Mouse (Mus musculus): Measurements from ENCODE around the gene Gm16181.
A peak's percentile ranks its signal among the peaks of the same experiment; 100 is the strongest.

Gene Gm16181

DNA sequence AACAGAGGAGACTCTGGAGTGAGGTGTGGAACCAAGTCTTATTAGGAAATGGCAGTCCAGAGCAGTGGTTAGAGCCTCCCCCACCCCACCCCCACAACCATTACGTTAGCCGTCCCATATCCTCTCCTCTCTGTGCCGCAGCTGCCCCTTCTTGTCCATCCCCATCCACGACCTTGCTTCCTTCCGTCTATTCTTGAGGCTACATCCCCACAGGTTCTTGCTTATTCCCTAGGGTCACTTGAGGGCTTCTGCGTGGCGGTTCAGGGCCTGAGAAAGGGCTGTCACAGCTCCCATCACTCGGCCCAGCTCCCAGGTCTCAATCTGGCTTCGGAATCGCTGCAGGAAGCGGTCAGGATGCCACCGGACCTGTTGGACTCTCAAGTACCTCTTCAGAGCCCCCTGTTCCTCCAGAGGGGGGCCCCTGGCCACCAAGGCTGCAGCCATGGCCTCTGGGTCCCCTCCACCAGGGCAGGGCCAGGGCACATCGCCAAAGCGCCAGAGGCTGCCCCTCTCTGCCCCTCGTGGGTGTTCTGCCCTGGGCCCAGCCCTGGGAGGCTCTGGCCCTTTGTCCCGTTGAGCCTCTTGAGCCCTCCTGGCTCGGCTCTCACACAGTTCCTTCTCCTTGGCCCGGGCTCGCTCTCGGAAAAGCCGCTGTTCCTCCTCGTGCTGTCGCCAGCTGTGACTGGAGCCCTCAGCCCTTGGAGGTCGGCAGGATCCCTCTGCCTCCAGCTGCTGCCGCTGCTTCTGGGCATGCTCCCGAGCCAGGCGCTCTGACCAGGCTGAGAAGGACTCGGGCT lies at the start of gene Gm16181:
Gene Gm16181 (plus strand): TSS at position 679 of the 797 bp plus-strand sequence.
- DNase-seq (ENCODE audit: low read depth) = no peak

DNA sequence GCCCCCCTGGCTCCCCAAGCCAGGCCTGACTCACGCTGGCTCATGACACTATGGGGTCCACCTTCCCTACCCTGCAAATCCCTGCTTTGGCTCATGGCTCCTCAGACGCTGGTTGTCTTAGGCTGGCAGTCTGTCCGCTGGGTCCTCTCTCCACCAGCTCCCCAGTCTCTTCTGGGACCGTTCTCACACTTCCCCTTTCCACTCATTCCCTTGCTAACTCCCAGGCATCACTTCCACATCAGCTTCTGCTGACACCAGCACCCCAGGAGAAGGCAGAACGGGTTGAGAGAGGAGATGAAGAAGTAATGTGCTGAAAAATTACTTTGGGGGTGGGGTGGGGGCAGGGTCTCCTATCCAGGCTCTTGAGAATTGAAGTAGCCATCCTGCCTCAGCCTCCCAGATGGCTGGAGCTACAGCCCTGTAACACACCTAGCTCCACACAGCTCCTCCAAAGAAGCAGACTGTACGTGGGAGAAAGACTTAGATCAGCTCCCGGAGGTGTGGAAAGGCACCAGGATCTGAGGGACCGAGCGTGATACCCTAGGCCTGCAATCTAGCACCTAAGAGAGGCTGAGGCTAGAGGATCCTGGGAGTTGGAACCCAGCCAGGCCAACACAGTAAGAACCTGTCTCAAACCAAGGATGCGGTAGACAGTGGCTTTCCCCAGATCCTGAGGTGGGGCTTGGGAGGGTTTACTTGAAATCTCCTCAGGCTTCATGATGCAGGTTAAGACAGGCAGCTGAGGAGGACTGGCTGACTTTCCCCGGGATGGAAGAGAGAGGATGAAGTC lies 48.0 kb upstream of the Gm16181 start:
- no peak for DNase-seq (ENCODE audit: low read depth)

- no peak for DNase-seq (ENCODE audit: low read depth)
Observed at GRCm38 (mm10) chr17:35173329-35173728, 47.3 kb upstream of the Gm16181 start.

DNA sequence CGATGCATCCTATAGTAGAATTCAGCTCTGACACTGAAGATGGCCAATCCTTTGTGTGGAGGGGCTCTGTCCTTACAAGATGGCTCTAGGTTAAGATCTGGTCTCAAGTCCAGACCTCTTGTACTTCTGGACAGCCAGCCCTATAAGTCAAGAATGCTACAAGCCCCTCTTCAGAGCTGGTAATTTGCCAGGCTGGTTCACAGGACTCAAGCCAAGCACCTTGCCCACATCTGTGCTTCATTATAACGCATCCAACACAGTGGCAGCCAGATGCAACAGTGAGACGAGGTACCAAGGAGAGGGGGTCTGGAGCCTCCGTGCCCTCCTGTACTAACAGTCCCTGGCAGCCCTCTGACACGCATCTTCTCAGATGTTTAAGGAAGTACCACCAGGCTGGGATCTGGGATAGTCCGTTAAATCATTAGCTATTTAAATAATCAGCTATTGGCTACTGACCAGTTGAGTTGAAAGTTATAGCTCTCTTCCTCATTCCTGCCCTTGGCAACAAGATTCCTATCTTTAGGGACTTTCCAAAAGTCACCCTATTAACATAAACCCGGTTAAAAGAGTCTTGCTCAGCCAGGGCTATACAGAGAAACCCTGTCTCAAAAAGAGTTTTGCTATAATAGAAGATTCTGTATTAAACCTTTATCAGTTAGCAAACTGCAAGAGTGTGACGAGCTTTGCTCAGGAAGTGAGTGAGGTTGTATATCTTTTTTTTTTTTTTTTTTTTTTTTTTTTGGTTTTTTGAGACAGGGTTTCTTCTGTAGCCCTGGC lies 46.2 kb upstream of the Gm16181 start:
- no peak for DNase-seq (ENCODE audit: low read depth)

- no peak for DNase-seq (ENCODE audit: low read depth)
Observed at GRCm38 (mm10) chr17:35175382-35175781, 45.3 kb upstream of the Gm16181 start.

DNA sequence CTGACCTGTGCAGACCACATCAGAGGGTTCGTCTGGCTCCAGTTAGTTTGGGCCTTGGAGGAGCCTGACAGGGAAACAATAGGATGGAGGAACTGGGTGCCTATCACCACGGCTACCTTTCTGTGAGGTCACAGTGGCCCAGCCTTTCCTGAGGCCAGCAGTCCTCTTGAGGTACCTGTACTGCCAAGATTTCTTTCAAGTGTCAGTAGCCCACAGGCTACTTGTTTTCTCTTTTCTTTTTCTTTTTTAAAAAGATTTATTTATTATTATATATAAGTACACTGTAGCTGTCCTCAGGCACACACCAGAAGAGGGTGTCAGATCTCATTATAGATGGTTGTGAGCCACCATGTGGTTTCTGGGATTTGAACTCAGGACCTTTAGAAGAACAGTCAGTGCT lies 44.7 kb upstream of the Gm16181 start, which contains the start of gene Aif1:
Gene Aif1 (minus strand): TSS at position 101 of the 400 bp plus-strand sequence.
- no peak for DNase-seq (ENCODE audit: low read depth)

- DNase-seq (ENCODE audit: low read depth) = peak; percentile 87
Observed at GRCm38 (mm10) chr17:35178528-35178927, 42.1 kb upstream of the Gm16181 start.

- DNase-seq (ENCODE audit: low read depth) = no peak
Observed at GRCm38 (mm10) chr17:35180093-35180492, 40.5 kb upstream of the Gm16181 start.

DNA sequence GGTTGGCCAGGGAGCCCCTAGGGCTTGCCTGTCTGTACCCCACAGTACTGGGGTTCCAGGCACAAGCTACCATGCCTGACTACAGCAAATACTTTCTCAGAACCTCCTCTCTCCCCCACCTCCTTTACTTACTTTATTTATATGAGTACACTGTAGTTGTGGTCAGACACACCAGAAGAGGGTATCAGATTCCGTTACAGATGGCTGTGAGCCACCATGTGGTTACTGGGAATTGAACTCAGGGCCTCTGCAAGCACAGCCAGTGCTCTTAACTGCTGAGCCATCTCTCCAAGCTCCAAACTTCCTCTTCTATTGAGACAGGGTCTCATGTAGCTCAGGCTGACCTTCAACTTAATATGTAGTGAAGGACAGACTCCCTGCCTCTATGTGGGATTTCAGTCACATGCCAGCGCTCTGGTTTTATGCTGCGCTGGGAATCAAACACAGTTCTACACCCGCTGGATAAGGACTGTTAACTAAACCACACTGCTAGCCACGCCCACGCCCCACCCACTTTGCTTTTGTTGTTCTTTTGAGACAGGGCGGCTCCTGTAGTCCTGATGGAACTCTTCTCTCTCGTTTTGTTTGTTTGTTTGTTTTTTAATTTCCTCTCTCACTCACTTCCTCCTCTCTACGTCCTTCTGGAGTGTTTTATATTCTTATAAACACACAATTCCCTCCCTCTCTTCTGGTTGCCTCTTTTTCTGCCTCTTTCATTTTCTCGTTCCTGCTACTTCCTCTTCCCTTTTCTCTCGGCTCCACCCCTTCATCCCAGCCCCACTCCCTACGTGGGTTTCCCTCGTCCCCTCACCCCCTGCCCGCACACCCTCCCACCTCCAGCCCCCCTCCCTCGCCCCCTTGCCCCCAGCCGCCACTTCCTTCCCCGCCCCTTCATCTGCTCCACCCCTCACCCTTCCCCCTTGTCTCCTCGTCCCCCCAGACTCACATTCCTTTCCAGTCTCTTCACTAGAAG lies 34.7 kb upstream of the Gm16181 start:
- DNase-seq (ENCODE audit: low read depth) = peak; percentile 94

- DNase-seq (ENCODE audit: low read depth) = peak; percentile 77
Observed at GRCm38 (mm10) chr17:35186681-35187080, 34.0 kb upstream of the Gm16181 start.

DNA sequence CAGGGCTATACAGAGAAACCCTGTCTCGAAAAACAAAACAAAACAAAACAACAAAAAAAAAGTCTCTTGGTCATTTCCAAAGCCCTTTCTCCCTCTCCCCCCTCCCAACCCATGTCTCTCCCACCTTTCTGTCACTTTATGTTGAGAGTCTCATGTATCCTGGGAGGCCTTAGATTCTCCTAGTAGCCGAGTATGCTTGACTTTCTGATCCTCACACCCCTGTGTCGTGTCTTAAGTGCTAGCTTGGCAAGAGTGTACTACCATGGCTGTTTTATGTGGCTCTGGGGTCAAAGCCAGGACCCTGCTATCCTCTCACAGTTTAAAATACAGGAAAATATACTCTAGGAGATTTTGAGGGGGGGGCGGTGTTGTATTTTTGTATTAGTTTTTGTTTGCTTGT lies 33.3 kb upstream of the Gm16181 start:
- DNase-seq (ENCODE audit: low read depth) = no peak

- no peak for DNase-seq (ENCODE audit: low read depth)
Observed at GRCm38 (mm10) chr17:35187959-35188610, 32.5 kb upstream of the Gm16181 start, which contains the start of gene Lst1. Lst1 (minus strand) TSS chr17:35188439.

GRCm38 (mm10) chr17:35189186-35189585 lies 31.4 kb upstream of the Gm16181 start:
- peak; percentile 77 for DNase-seq (ENCODE audit: low read depth)

DNA sequence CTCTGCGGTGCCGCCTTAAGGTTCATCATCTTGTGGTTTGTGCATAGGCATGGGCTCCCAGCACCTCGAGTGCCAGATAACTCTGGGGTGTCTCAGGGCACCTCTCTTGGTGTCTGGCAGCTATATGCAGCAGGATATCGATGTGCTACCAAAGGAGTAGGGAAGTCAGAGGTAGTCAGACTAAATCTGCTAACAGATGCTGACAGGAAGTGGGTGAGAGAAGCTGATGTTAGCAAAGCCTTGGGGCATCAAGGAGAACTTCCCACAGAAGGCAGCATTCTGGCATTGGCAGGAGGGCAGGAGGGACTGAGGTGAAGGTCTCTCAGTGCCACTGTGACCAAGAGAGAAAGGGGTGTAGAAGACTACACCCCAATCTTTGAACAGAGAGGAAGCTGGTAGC lies 30.5 kb upstream of the Gm16181 start:
- DNase-seq (ENCODE audit: low read depth) = peak; percentile 47

- no peak for DNase-seq (ENCODE audit: low read depth)
Observed at GRCm38 (mm10) chr17:35191723-35192122, 28.9 kb upstream of the Gm16181 start.

DNA sequence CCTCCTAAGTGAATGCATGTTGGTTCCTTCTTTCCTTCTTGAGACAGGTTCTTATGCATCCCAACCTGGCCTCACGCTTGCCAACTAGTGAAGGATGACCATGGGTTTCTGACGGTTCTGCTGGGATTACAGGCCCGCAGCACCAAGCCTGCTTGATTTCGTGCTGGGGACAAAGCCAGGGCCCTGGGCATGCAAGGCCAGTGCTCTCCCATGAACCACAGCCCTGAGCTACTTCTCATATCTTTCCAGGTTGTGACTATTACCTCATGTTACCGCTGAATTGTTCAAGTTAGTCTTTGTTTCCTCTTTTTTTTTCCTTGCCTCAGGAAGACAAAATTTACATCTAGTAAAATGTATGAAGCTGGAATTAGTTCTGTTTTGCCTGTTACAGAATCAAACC lies 27.7 kb upstream of the Gm16181 start:
- peak; percentile 84 for DNase-seq (ENCODE audit: low read depth)

- DNase-seq (ENCODE audit: low read depth) = no peak
Observed at GRCm38 (mm10) chr17:35193881-35194843, 26.5 kb upstream of the Gm16181 start, which contains the start of gene Ltb. Ltb (plus strand) TSS chr17:35194439.

GRCm38 (mm10) chr17:35194844-35195630 lies 25.6 kb upstream of the Gm16181 start:
- DNase-seq (ENCODE audit: low read depth) = no peak

Measured in 416B (cell line).